Mouse (Mus musculus) limb, embryonic 10.5 days (tissue): ENCODE results near the gene Dpf2. TPM values are rescaled to one million over a fixed set of nuclear protein-coding genes. Genes with fewer than 3 reads are reported as not detected.
A peak's percentile ranks its signal among the peaks of the same experiment; 100 is the strongest.

Source experiments
- DNase-seq: peaks from one replicate; pipeline ENCODE4 v3.0.0-alpha.2; 2017; ENCODE audit warnings: low spot score
- H3K27ac ChIP-seq: fragments of 300-500 bp; sonication (generic); 2 replicates; pipeline ENCODE4 v1.5.1; 2016; ENCODE audit warnings: mild to moderate bottlenecking
- H3K27me3 ChIP-seq: fragments of 300-500 bp; sonication (generic); 2 replicates; pipeline ENCODE4 v1.6.1; 2016; ENCODE audit warnings: low read depth, mild to moderate bottlenecking; ENCODE audit not compliant: poor library complexity, severe bottlenecking
- H3K36me3 ChIP-seq: fragments of 300-500 bp; sonication (generic); 2 replicates; pipeline ENCODE4 v1.6.1; 2016; ENCODE audit warnings: mild to moderate bottlenecking, moderate library complexity
- H3K4me1 ChIP-seq: fragments of 300-500 bp; sonication (generic); 2 replicates; pipeline ENCODE4 v1.6.1; 2016
- H3K4me3 ChIP-seq: fragments of 300-500 bp; sonication (generic); 2 replicates; pipeline ENCODE4 v1.5.1; 2016; ENCODE audit warnings: mild to moderate bottlenecking, moderate library complexity
- H3K9me3 ChIP-seq: fragments of 300-500 bp; sonication (generic); replicated peaks from 2 replicates; pipeline ENCODE4 v1.6.1; 2016; ENCODE audit warnings: mild to moderate bottlenecking
- WGBS: fragments of 180-500 bp; shearing (Covaris S2); methylation state at CpG from one replicate; pipeline ENCODE4 v1.1.7; 2016; 5-methylcytosine and 5-hydroxymethylcytosine counted together
- polyA plus RNA-seq: library from polyadenylated mRNA; unstranded; fragments of >200 nt; fragmentation: Nextera tagmentation; extraction: Ambion mirVana; gene quantifications from 2 replicates; pipeline ENCODE4 v1.2.1, GENCODE M21; 2016

The Dpf2 gene
- polyA plus RNA-seq, 1 experiment from 2014 or later: 240 TPM

- Histone ChIP-seq H3K4me3 (no peak overlapping the region), H3K9me3 (no peaks in the 10 kb centered on the region), H3K36me3 (peaks cover 98% of the 10 kb centered on the region), H3K27me3 (no peaks in the 10 kb centered on the region), H3K4me1 (peaks cover 11% of the 10 kb centered on the region), H3K27ac (0 out of 2 replicates have a peak overlapping the region, but pooled peaks have one; percentile 25)
- DNase-seq: no peak
- WGBS: 83% methylated on average over 8 of the region's 8 CpGs
Observed at GRCm38 (mm10) chr19:5944145-5944544, 31.3 kb upstream of the Dpf2 start.

- Histone ChIP-seq H3K27ac (no peak overlapping the region), H3K4me3 (no peak overlapping the region), H3K27me3 (no peaks in the 10 kb centered on the region), H3K36me3 (peaks cover 95% of the 10 kb centered on the region), H3K4me1 (peaks cover 11% of the 10 kb centered on the region), H3K9me3 (no peaks in the 10 kb centered on the region)
- no peak for DNase-seq
- 95% methylated on average over 15 of the region's 15 CpGs for WGBS
Observed at GRCm38 (mm10) chr19:5943404-5943803, 30.6 kb upstream of the Dpf2 start.

- Histone ChIP-seq H3K36me3 (peaks cover 87% of the 10 kb centered on the region), H3K4me1 (peaks cover 17% of the 10 kb centered on the region), H3K27me3 (no peaks in the 10 kb centered on the region), H3K4me3 (no peak overlapping the region), H3K27ac (no peak overlapping the region), H3K9me3 (no peaks in the 10 kb centered on the region)
- DNase-seq: no peak
- 92% methylated on average over 7 of the region's 7 CpGs for WGBS
Observed at GRCm38 (mm10) chr19:5942581-5942980, 29.8 kb upstream of the Dpf2 start.

GRCm38 (mm10) chr19:5940656-5941055 lies 27.8 kb upstream of the Dpf2 start:
- Histone ChIP-seq H3K27ac (no peak overlapping the region), H3K4me1 (peaks cover 23% of the 10 kb centered on the region), H3K27me3 (no peaks in the 10 kb centered on the region), H3K36me3 (peaks cover 68% of the 10 kb centered on the region), H3K4me3 (no peak overlapping the region), H3K9me3 (no peaks in the 10 kb centered on the region)
- DNase-seq: no peak
- WGBS: 94% methylated on average over 10 of the region's 10 CpGs

- WGBS: 86% methylated on average over 4 of the region's 4 CpGs
- Histone ChIP-seq H3K9me3 (no peaks in the 10 kb centered on the region), H3K36me3 (peaks cover 63% of the 10 kb centered on the region), H3K4me1 (peaks cover 25% of the 10 kb centered on the region), H3K27me3 (no peaks in the 10 kb centered on the region), H3K4me3 (no peak overlapping the region), H3K27ac (no peak overlapping the region)
- no peak for DNase-seq
Observed at GRCm38 (mm10) chr19:5940173-5940572, 27.4 kb upstream of the Dpf2 start.

- Histone ChIP-seq H3K36me3 (peaks cover 58% of the 10 kb centered on the region), H3K27ac (no peak overlapping the region), H3K4me3 (no peak overlapping the region), H3K27me3 (no peaks in the 10 kb centered on the region), H3K4me1 (peaks cover 25% of the 10 kb centered on the region), H3K9me3 (no peaks in the 10 kb centered on the region)
- DNase-seq: no peak
- WGBS: 88% methylated on average over 5 of the region's 5 CpGs
Observed at GRCm38 (mm10) chr19:5939715-5940114, 26.9 kb upstream of the Dpf2 start.

- Histone ChIP-seq H3K4me1 (peaks cover 22% of the 10 kb centered on the region), H3K36me3 (peaks cover 46% of the 10 kb centered on the region), H3K4me3 (no peak overlapping the region), H3K27me3 (no peaks in the 10 kb centered on the region), H3K9me3 (no peaks in the 10 kb centered on the region), H3K27ac (no peak overlapping the region)
- no peak for DNase-seq
- 88% methylated on average over 6 of the region's 6 CpGs for WGBS
Observed at GRCm38 (mm10) chr19:5938516-5938915, 25.7 kb upstream of the Dpf2 start.

GRCm38 (mm10) chr19:5937836-5938406 lies 25.1 kb upstream of the Dpf2 start:
- Histone ChIP-seq H3K4me1 (peaks cover 22% of the 10 kb centered on the region), H3K4me3 (no peak overlapping the region), H3K9me3 (no peaks in the 10 kb centered on the region), H3K27ac (no peak overlapping the region), H3K27me3 (no peaks in the 10 kb centered on the region), H3K36me3 (peaks cover 40% of the 10 kb centered on the region)
- no peak for DNase-seq
- 42% methylated on average over 14 of the region's 14 CpGs for WGBS

GRCm38 (mm10) chr19:5937095-5937835 lies 24.5 kb upstream of the Dpf2 start:
- peaks cover 34% of the 10 kb centered on the region for H3K36me3 ChIP-seq
- no peak overlapping the region for H3K4me3 ChIP-seq
- 85% methylated on average over 21 of the region's 21 CpGs for WGBS
- no peak overlapping the region for H3K27ac ChIP-seq
- DNase-seq: no peak
- no peaks in the 10 kb centered on the region for H3K9me3 ChIP-seq
- H3K27me3 ChIP-seq: no peaks in the 10 kb centered on the region
- H3K4me1 ChIP-seq: peaks cover 22% of the 10 kb centered on the region

GRCm38 (mm10) chr19:5935691-5936090 lies 22.9 kb upstream of the Dpf2 start:
- no peak for DNase-seq
- Histone ChIP-seq H3K36me3 (peaks cover 20% of the 10 kb centered on the region), H3K27me3 (no peaks in the 10 kb centered on the region), H3K4me1 (peaks cover 22% of the 10 kb centered on the region), H3K9me3 (no peaks in the 10 kb centered on the region), H3K27ac (no peak overlapping the region), H3K4me3 (no peak overlapping the region)
- 73% methylated on average over 5 of the region's 5 CpGs for WGBS

- H3K27ac ChIP-seq: 0 out of 2 replicates have a peak overlapping the region, but pooled peaks have one; percentile 11
- 39% methylated on average over 3 of the region's 3 CpGs for WGBS
- DNase-seq: no peak
- H3K9me3 ChIP-seq: no peaks in the 10 kb centered on the region
- no peak overlapping the region for H3K4me3 ChIP-seq
- peaks cover 23% of the 10 kb centered on the region for H3K4me1 ChIP-seq
- peaks cover 15% of the 10 kb centered on the region for H3K36me3 ChIP-seq
- H3K27me3 ChIP-seq: no peaks in the 10 kb centered on the region
Observed at GRCm38 (mm10) chr19:5935266-5935665, 22.5 kb upstream of the Dpf2 start.

- Histone ChIP-seq H3K4me3 (no peak overlapping the region), H3K27ac (peak overlapping the region; percentile 46; the same call in 1 of the 2 replicates), H3K4me1 (peaks cover 40% of the 10 kb centered on the region), H3K36me3 (no peaks in the 10 kb centered on the region), H3K9me3 (no peaks in the 10 kb centered on the region), H3K27me3 (peaks cover 16% of the 10 kb centered on the region)
- DNase-seq: no peak
- 79% methylated on average over 14 of the region's 14 CpGs for WGBS
Observed at GRCm38 (mm10) chr19:5929634-5930596, 17.1 kb upstream of the Dpf2 start.

- Histone ChIP-seq H3K27me3 (peaks cover 16% of the 10 kb centered on the region), H3K4me3 (no peak overlapping the region), H3K9me3 (no peaks in the 10 kb centered on the region), H3K27ac (peak overlapping the region; percentile 32), H3K4me1 (peaks cover 49% of the 10 kb centered on the region), H3K36me3 (no peaks in the 10 kb centered on the region)
- no peak for DNase-seq
- 42% methylated on average over 3 of the region's 3 CpGs for WGBS
Observed at GRCm38 (mm10) chr19:5928546-5928945, 15.7 kb upstream of the Dpf2 start.
